Mouse (Mus musculus): ENCODE measurements around the gene Platr17. TPM values are rescaled to one million over a fixed set of nuclear protein-coding genes. Genes with fewer than 3 reads are reported as not detected.
"Not testable (repeated sequence)": the region's sequence is repeated elsewhere in the genome, so short reads cannot be mapped to it uniquely, and the experiment has no call there.

Gene Platr17
- polyA plus RNA-seq, 1 experiment from 2014 or later = 0.26 TPM

DNA sequence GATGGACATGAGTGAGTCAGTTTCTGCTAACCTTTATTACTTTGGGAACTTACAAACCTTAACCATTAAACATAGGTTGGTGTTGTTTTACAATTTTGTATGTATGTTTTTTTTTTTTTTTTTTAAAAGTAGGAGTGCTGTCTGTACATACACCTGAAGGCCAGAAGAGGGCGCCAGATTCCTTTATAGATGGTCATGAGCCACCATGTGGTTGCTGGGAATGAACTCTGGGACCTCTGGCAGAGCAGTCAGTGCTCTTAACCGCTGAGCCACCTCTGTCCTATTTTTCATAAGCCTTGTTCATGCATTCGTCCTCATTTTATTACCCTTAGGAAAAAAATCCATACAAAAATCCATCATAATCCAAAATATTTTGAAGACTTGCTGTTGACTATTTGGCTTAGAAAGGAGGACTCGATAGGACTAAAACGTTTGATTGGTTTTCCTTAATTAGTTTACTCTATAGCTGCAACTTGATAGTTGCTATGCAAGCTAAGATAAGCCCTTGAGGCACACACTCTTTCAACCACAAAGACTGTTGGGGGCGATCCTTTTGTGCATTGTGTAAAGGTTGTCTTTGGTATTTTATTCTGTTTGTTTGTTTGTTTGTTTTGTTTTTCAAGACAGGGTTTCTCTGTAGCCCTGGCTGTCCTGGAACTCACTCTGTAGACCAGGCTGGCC, 7.7 kb upstream of the Platr17 start:
- 42% methylated on average over 6 of the region's 6 CpGs for WGBS
- H3K9me3 ChIP-seq (ENCODE audit: control insufficient read depth, low read length) = no peaks in the 10 kb centered on the region
- H3K4me3 ChIP-seq (ENCODE audit: control insufficient read depth in 1 of 2, insufficient read depth in 1 of 2, low read depth in 1 of 2, low read length in 2 of 2) = no peak overlapping the region
- H3K4me1 ChIP-seq (ENCODE audit: control insufficient read depth in 2 of 2, insufficient read depth in 2 of 2, low read length in 2 of 2) = no peaks in the 10 kb centered on the region; a peak in 1 of 4 replicates
- no peak for ATAC-seq (ENCODE audit: insufficient number of reproducible peaks, insufficient read depth, low FRiP score, low read depth)
- no peak overlapping the region for H3K4me2 ChIP-seq (ENCODE audit: low read length)
- no peak overlapping the region for H3K27ac ChIP-seq (replicated peaks in 1 of 2; ENCODE audit: control insufficient read depth in 1 of 2, insufficient read depth in 1 of 2, low read depth in 2 of 2, low read length in 2 of 2)
- no peaks in the 10 kb centered on the region for H3K27me3 ChIP-seq (ENCODE audit: control insufficient read depth, insufficient read depth, low read length)
- H3K36me3 ChIP-seq (ENCODE audit: control insufficient read depth, insufficient read depth, low read length) = no peaks in the 10 kb centered on the region
- no peak overlapping the region for H3K9ac ChIP-seq (ENCODE audit: low read length)

DNA sequence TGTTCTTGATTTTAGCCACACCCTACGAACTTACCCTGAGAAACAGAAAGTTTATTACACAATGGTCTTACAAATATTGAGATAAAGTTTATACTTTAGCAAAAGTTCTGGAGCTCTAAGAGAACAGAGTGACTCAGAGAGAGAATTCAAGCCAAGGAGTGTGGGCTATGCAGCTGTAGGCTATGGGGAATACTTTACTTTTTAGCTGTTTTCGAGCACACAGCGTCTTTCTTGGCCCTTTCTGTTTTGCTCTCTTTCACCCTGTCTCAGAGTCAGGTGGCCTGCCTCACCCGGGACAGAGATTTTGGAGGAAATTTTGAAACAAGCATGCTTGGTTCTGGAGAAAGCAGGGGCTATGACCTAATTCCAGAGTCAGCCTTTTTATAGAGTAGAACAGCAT, 6.7 kb upstream of the Platr17 start:
- H3K9ac ChIP-seq (ENCODE audit: low read length); H3K27ac ChIP-seq (replicated peaks in 1 of 2; ENCODE audit: control insufficient read depth in 1 of 2, insufficient read depth in 1 of 2, low read depth in 2 of 2, low read length in 2 of 2); H3K36me3 ChIP-seq (ENCODE audit: control insufficient read depth, insufficient read depth, low read length); H3K4me1 ChIP-seq (ENCODE audit: control insufficient read depth in 2 of 2, insufficient read depth in 2 of 2, low read length in 2 of 2); H3K4me2 ChIP-seq (ENCODE audit: low read length); H3K4me3 ChIP-seq (ENCODE audit: control insufficient read depth in 1 of 2, insufficient read depth in 1 of 2, low read depth in 1 of 2, low read length in 2 of 2); H3K27me3 ChIP-seq (ENCODE audit: control insufficient read depth, insufficient read depth, low read length); H3K9me3 ChIP-seq (ENCODE audit: control insufficient read depth, low read length); ATAC-seq (ENCODE audit: insufficient number of reproducible peaks, insufficient read depth, low FRiP score, low read depth): not testable (repeated sequence)
- 76% methylated on average over 4 of the region's 4 CpGs for WGBS

- no peak overlapping the region for H3K27ac ChIP-seq (replicated peaks in 1 of 2; ENCODE audit: control insufficient read depth in 1 of 2, insufficient read depth in 1 of 2, low read depth in 2 of 2, low read length in 2 of 2)
- no peaks in the 10 kb centered on the region for H3K9me3 ChIP-seq (ENCODE audit: control insufficient read depth, low read length)
- H3K27me3 ChIP-seq (ENCODE audit: control insufficient read depth, insufficient read depth, low read length) = no peaks in the 10 kb centered on the region
- H3K9ac ChIP-seq (ENCODE audit: low read length) = no peak overlapping the region
- no peak for ATAC-seq (ENCODE audit: insufficient number of reproducible peaks, insufficient read depth, low FRiP score, low read depth)
- no peak overlapping the region for H3K4me2 ChIP-seq (ENCODE audit: low read length)
- H3K36me3 ChIP-seq (ENCODE audit: control insufficient read depth, insufficient read depth, low read length) = no peaks in the 10 kb centered on the region
- no peaks in the 10 kb centered on the region; a peak in 1 of 4 replicates for H3K4me1 ChIP-seq (ENCODE audit: control insufficient read depth in 2 of 2, insufficient read depth in 2 of 2, low read length in 2 of 2)
- H3K4me3 ChIP-seq (ENCODE audit: control insufficient read depth in 1 of 2, insufficient read depth in 1 of 2, low read depth in 1 of 2, low read length in 2 of 2) = no peak overlapping the region
- 65% methylated on average over 4 of the region's 4 CpGs for WGBS
Observed at GRCm38 (mm10) chr17:33899642-33900041, 5.3 kb upstream of the Platr17 start.

- H3K27me3 ChIP-seq (ENCODE audit: control insufficient read depth, insufficient read depth, low read length) = no peaks in the 10 kb centered on the region
- H3K9me3 ChIP-seq (ENCODE audit: control insufficient read depth, low read length) = no peaks in the 10 kb centered on the region
- H3K27ac ChIP-seq (replicated peaks in 1 of 2; ENCODE audit: control insufficient read depth in 1 of 2, insufficient read depth in 1 of 2, low read depth in 2 of 2, low read length in 2 of 2) = no peak overlapping the region
- H3K4me3 ChIP-seq (ENCODE audit: control insufficient read depth in 1 of 2, insufficient read depth in 1 of 2, low read depth in 1 of 2, low read length in 2 of 2) = no peak overlapping the region
- H3K9ac ChIP-seq (ENCODE audit: low read length) = no peak overlapping the region
- no peaks in the 10 kb centered on the region; a peak in 1 of 4 replicates for H3K4me1 ChIP-seq (ENCODE audit: control insufficient read depth in 2 of 2, insufficient read depth in 2 of 2, low read length in 2 of 2)
- 44% methylated on average over 7 of the region's 7 CpGs for WGBS
- no peak overlapping the region for H3K4me2 ChIP-seq (ENCODE audit: low read length)
- ATAC-seq (ENCODE audit: insufficient number of reproducible peaks, insufficient read depth, low FRiP score, low read depth) = no peak
- no peaks in the 10 kb centered on the region for H3K36me3 ChIP-seq (ENCODE audit: control insufficient read depth, insufficient read depth, low read length)
Observed at GRCm38 (mm10) chr17:33900281-33900988, 4.5 kb upstream of the Platr17 start.

GRCm38 (mm10) chr17:33900989-33901314, 4.0 kb upstream of the Platr17 start:
- Histone ChIP-seq H3K27ac (replicated peaks in 1 of 2; ENCODE audit: control insufficient read depth in 1 of 2, insufficient read depth in 1 of 2, low read depth in 2 of 2, low read length in 2 of 2) (no peak overlapping the region), H3K4me1 (ENCODE audit: control insufficient read depth in 2 of 2, insufficient read depth in 2 of 2, low read length in 2 of 2) (no peaks in the 10 kb centered on the region; a peak in 1 of 4 replicates), H3K36me3 (ENCODE audit: control insufficient read depth, insufficient read depth, low read length) (no peaks in the 10 kb centered on the region), H3K27me3 (ENCODE audit: control insufficient read depth, insufficient read depth, low read length) (no peaks in the 10 kb centered on the region), H3K4me2 (ENCODE audit: low read length) (no peak overlapping the region), H3K9ac (ENCODE audit: low read length) (no peak overlapping the region), H3K9me3 (ENCODE audit: control insufficient read depth, low read length) (no peaks in the 10 kb centered on the region), H3K4me3 (ENCODE audit: control insufficient read depth in 1 of 2, insufficient read depth in 1 of 2, low read depth in 1 of 2, low read length in 2 of 2) (no peak overlapping the region)
- ATAC-seq (ENCODE audit: insufficient number of reproducible peaks, insufficient read depth, low FRiP score, low read depth) = no peak
- WGBS = 70% methylated on average over 4 of the region's 4 CpGs

GRCm38 (mm10) chr17:33901653-33902052, 3.3 kb upstream of the Platr17 start:
- ATAC-seq (ENCODE audit: insufficient number of reproducible peaks, insufficient read depth, low FRiP score, low read depth) = peak; percentile 63; the same call in 1 of the 2 replicates
- no peak overlapping the region for H3K4me3 ChIP-seq (ENCODE audit: control insufficient read depth in 1 of 2, insufficient read depth in 1 of 2, low read depth in 1 of 2, low read length in 2 of 2)
- 42% methylated on average over 4 of the region's 4 CpGs for WGBS
- no peak overlapping the region for H3K9ac ChIP-seq (ENCODE audit: low read length)
- peak overlapping the region in 1 of 2 experiments; percentile 50; a peak in 1 of 4 replicates for H3K27ac ChIP-seq (replicated peaks in 1 of 2; ENCODE audit: control insufficient read depth in 1 of 2, insufficient read depth in 1 of 2, low read depth in 2 of 2, low read length in 2 of 2)
- no peaks in the 10 kb centered on the region for H3K36me3 ChIP-seq (ENCODE audit: control insufficient read depth, insufficient read depth, low read length)
- H3K9me3 ChIP-seq (ENCODE audit: control insufficient read depth, low read length) = no peaks in the 10 kb centered on the region
- no peak overlapping the region for H3K4me2 ChIP-seq (ENCODE audit: low read length)
- H3K27me3 ChIP-seq (ENCODE audit: control insufficient read depth, insufficient read depth, low read length) = no peaks in the 10 kb centered on the region
- H3K4me1 ChIP-seq (ENCODE audit: control insufficient read depth in 2 of 2, insufficient read depth in 2 of 2, low read length in 2 of 2) = no peaks in the 10 kb centered on the region; a peak in 1 of 4 replicates

GRCm38 (mm10) chr17:33902079-33902478, 2.9 kb upstream of the Platr17 start:
- Histone ChIP-seq H3K27ac (replicated peaks in 1 of 2; ENCODE audit: control insufficient read depth in 1 of 2, insufficient read depth in 1 of 2, low read depth in 2 of 2, low read length in 2 of 2) (peak overlapping the region in 1 of 2 experiments; percentile 50; a peak in 1 of 4 replicates), H3K4me2 (ENCODE audit: low read length) (no peak overlapping the region), H3K9ac (ENCODE audit: low read length) (no peak overlapping the region), H3K9me3 (ENCODE audit: control insufficient read depth, low read length) (no peaks in the 10 kb centered on the region), H3K36me3 (ENCODE audit: control insufficient read depth, insufficient read depth, low read length) (no peaks in the 10 kb centered on the region), H3K27me3 (ENCODE audit: control insufficient read depth, insufficient read depth, low read length) (no peaks in the 10 kb centered on the region), H3K4me1 (ENCODE audit: control insufficient read depth in 2 of 2, insufficient read depth in 2 of 2, low read length in 2 of 2) (no peaks in the 10 kb centered on the region; a peak in 1 of 4 replicates), H3K4me3 (ENCODE audit: control insufficient read depth in 1 of 2, insufficient read depth in 1 of 2, low read depth in 1 of 2, low read length in 2 of 2) (no peak overlapping the region)
- no peak for ATAC-seq (ENCODE audit: insufficient number of reproducible peaks, insufficient read depth, low FRiP score, low read depth)
- 41% methylated on average over 4 of the region's 4 CpGs for WGBS
